Mouse (Mus musculus) kidney, postnatal 0 days (tissue): ENCODE data around the gene Atg101. TPM values are rescaled to one million over a fixed set of nuclear protein-coding genes. Genes with fewer than 3 reads are reported as not detected.

Experiments
- ATAC-seq: fragments of 200-750 bp; cut with Nextera tagmentation; replicated peaks from 2 replicates; pipeline ENCODE4 v1.8.0; 2017; ENCODE audit warnings: low read depth, moderate number of reproducible peaks, moderate TSS enrichment, moderate library complexity; ENCODE audit not compliant: low FRiP score
- DNase-seq: peaks from one replicate; pipeline ENCODE4 v3.0.0-alpha.2; 2016; ENCODE audit warnings: low spot score
- H3K27ac ChIP-seq: fragments of 300-500 bp; sonication (generic); 2 replicates; pipeline ENCODE4 v1.5.1; 2014; ENCODE audit warnings: mild to moderate bottlenecking
- H3K27me3 ChIP-seq: fragments of 300-500 bp; sonication (generic); 2 replicates; pipeline ENCODE4 v1.6.1; 2014; ENCODE audit warnings: low read length, mixed read lengths; ENCODE audit not compliant: insufficient read depth
- H3K36me3 ChIP-seq: fragments of 300-500 bp; sonication (generic); 2 replicates; pipeline ENCODE4 v1.6.1; 2014; ENCODE audit warnings: low read length, mixed read lengths; ENCODE audit not compliant: insufficient read depth
- H3K4me1 ChIP-seq: fragments of 300-500 bp; sonication (generic); replicated peaks from 2 replicates; pipeline ENCODE4 v1.6.1; 2014; ENCODE audit warnings: antibody characterized with exemption, low read length, mixed read lengths; ENCODE audit not compliant: insufficient read depth
- H3K4me2 ChIP-seq: fragments of 300-500 bp; sonication (generic); 2 replicates; pipeline ENCODE4 v1.6.1; 2014; ENCODE audit warnings: mild to moderate bottlenecking, low read length, moderate library complexity, mixed read lengths
- H3K4me3 ChIP-seq: fragments of 300-500 bp; sonication (generic); replicated peaks from 2 replicates; pipeline ENCODE4 v1.5.1; 2014; ENCODE audit warnings: low read depth, low read length
- H3K9ac ChIP-seq: fragments of 300-500 bp; sonication (generic); 2 replicates; pipeline ENCODE4 v1.6.1; 2014; ENCODE audit warnings: low read depth, low read length
- H3K9me3 ChIP-seq: fragments of 300-500 bp; sonication (generic); replicated peaks from 2 replicates; pipeline ENCODE4 v1.6.1; 2016; ENCODE audit warnings: low read length, inconsistent platforms, mixed read lengths
- CTCF ChIP-seq: IDR thresholded peaks from 2 replicates; pipeline ENCODE4 v1.5.1; 2016; ENCODE audit warnings: antibody characterized with exemption, low read depth, mild to moderate bottlenecking, moderate library complexity
- WGBS: fragments of 180-500 bp; shearing (Covaris S2); extraction: QIAGEN DNeasy Blood & Tissue Kit; methylation state at CpG from one replicate; pipeline ENCODE4 v1.1.7; 2014; 5-methylcytosine and 5-hydroxymethylcytosine counted together
- polyA plus RNA-seq: library from polyadenylated mRNA; unstranded; fragments of >200 nt; fragmentation: Nextera tagmentation; extraction: Ambion mirVana; gene quantifications from 2 replicates; pipeline ENCODE4 v1.2.1, GENCODE M21; 2015

The Atg101 gene
- polyA plus RNA-seq, 1 experiment from 2014 or later: 77.1 TPM

DNA sequence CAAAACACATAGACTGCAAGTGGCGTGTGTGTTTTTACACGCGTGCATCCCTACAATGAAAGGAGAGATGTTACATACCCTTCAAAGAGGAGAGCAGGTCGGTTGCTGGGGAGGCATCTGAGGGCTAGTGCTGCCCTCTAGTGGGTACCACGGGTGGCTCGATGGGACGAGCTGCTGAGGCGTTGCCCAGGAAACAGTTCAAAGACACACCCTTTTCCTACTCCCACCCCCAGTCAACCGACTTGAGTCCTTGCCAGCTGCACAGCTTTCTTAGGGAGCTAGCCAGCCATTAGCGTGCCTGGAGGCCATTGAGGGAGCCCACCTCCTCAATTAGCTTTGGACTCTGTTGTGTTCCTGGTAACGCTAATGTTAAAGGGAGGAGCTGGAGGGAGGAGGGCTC, 31.8 kb downstream of the Atg101 start:
- Histone ChIP-seq H3K9me3 (no peaks in the 10 kb centered on the region), H3K4me3 (no peak overlapping the region; the same call in 1 of the 2 replicates), H3K36me3 (no peaks in the 10 kb centered on the region), H3K27ac (no peak overlapping the region), H3K9ac (no peak overlapping the region), H3K27me3 (no peaks in the 10 kb centered on the region), H3K4me1 (0 out of 2 replicates have a peak, but pooled peaks cover 1% of the 10 kb centered on the region), H3K4me2 (peak overlapping the region; percentile 57)
- under 1% methylated on average over 11 of the region's 11 CpGs for WGBS
- ATAC-seq: peak; percentile 60
- peak; percentile 96 for DNase-seq
- TF ChIP-seq CTCF: peak; percentile 96

GRCm38 (mm10) chr15:101316279-101316912, 32.3 kb downstream of the Atg101 start:
- ATAC-seq (no peak), DNase-seq (no peak)
- no peaks in the 10 kb centered on the region for H3K9me3 ChIP-seq
- no peak overlapping the region; the same call in 1 of the 2 replicates for H3K4me3 ChIP-seq
- no peak overlapping the region for H3K9ac ChIP-seq
- WGBS: 48% methylated on average over 13 of the region's 13 CpGs
- no peaks in the 10 kb centered on the region for H3K27me3 ChIP-seq
- peak overlapping the region; percentile 57 for H3K4me2 ChIP-seq
- no peak overlapping the region for H3K27ac ChIP-seq
- no peaks in the 10 kb centered on the region for H3K36me3 ChIP-seq
- 0 out of 2 replicates have a peak, but pooled peaks cover 6% of the 10 kb centered on the region for H3K4me1 ChIP-seq
- no peak for TF ChIP-seq CTCF

GRCm38 (mm10) chr15:101316913-101317813, 33.1 kb downstream of the Atg101 start:
- no peak overlapping the region for H3K27ac ChIP-seq

DNA sequence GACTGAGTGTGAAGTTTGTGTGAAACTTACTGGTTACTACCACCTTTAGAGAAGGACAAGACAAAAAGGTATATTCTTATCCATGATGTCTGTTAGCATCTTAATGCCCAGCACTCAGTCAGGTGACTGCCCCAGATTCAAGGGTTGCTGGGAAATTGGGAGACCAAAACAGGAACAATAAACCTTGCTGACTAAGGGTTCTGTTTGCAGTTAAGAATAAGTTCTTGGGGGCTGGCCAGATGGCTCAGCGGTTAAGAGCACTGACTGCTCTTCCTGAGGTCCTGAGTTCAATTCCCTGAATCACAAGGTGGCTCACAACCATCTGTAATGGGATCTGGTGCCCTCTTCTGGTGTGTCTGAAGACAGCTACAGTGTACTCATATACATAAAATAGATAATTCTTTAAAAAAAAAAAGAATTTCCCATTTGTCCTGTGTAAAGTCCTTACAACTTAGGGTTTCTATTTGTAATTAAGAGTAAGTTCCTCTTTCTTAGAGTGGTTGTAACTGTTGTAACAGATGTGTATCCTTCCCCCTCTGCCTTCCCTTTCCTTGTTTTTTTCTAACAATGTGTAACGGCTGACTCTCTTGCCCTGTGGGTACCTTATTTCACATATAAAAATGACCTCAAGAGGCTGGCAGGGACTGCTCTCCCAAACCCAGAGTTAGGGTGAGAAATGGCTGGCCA, 33.9 kb downstream of the Atg101 start:
- Histone ChIP-seq H3K9me3 (no peaks in the 10 kb centered on the region), H3K4me1 (0 out of 2 replicates have a peak, but pooled peaks cover 6% of the 10 kb centered on the region), H3K4me2 (no peak overlapping the region), H3K9ac (no peak overlapping the region), H3K27ac (no peak overlapping the region), H3K27me3 (no peaks in the 10 kb centered on the region), H3K4me3 (no peak overlapping the region), H3K36me3 (no peaks in the 10 kb centered on the region)
- no peak for DNase-seq
- 73% methylated on average over 2 of the region's 2 CpGs for WGBS
- ATAC-seq: no peak
- no peak for TF ChIP-seq CTCF

More at GRCm38 (mm10) chr15:101316913-101317813, 33.1 kb downstream of the Atg101 start:
- ATAC-seq (no peak), DNase-seq (no peak)
- Histone ChIP-seq H3K9me3 (no peaks in the 10 kb centered on the region), H3K4me2 (peak overlapping the region; percentile 57; the same call in 1 of the 2 replicates), H3K27me3 (no peaks in the 10 kb centered on the region), H3K36me3 (no peaks in the 10 kb centered on the region), H3K4me1 (0 out of 2 replicates have a peak, but pooled peaks cover 6% of the 10 kb centered on the region), H3K4me3 (no peak overlapping the region), H3K9ac (no peak overlapping the region)
- TF ChIP-seq CTCF: no peak
- WGBS: 58% methylated on average over 18 of the region's 18 CpGs

- H3K4me3 ChIP-seq: no peak overlapping the region
- TF ChIP-seq CTCF: no peak
- H3K36me3 ChIP-seq: no peaks in the 10 kb centered on the region
- H3K9ac ChIP-seq: no peak overlapping the region
- 0 out of 2 replicates have a peak, but pooled peaks cover 6% of the 10 kb centered on the region for H3K4me1 ChIP-seq
- no peaks in the 10 kb centered on the region for H3K27me3 ChIP-seq
- peak overlapping the region; percentile 61 for H3K27ac ChIP-seq
- H3K4me2 ChIP-seq: no peak overlapping the region
- DNase-seq (no peak), ATAC-seq (no peak)
- no peaks in the 10 kb centered on the region for H3K9me3 ChIP-seq
- WGBS: 44% methylated on average over 14 of the region's 14 CpGs
These were observed 35.1 kb downstream of the Atg101 start for GRCm38 (mm10) chr15:101318889-101319765.
